Mouse (Mus musculus) embryonic facial prominence, embryonic 13.5 days (tissue): ENCODE measurements at regions not wholly inside any gene's neighbourhood (a gene's known extent, or its start where the extent isn't known, plus 50 kb on each side); places are given as distances from the start of the nearest gene placed in this dataset.

Source experiments
- ATAC-seq: fragments of 200-750 bp; cut with Nextera tagmentation; 2 replicates; pipeline ENCODE4 v1.8.0; 2017; ENCODE audit warnings: low read depth; ENCODE audit not compliant: insufficient number of reproducible peaks, insufficient read depth, low FRiP score, low TSS enrichment
- H3K27ac ChIP-seq: fragments of 300-500 bp; sonication (generic); 2 replicates; pipeline ENCODE4 v1.5.1; 2015; ENCODE audit warnings: moderate library complexity, mild to moderate bottlenecking, inconsistent platforms
- H3K27me3 ChIP-seq: fragments of 300-500 bp; sonication (generic); 2 replicates; pipeline ENCODE4 v1.6.1; 2015; ENCODE audit warnings: mild to moderate bottlenecking, inconsistent platforms
- H3K36me3 ChIP-seq: fragments of 300-500 bp; sonication (generic); 2 replicates; pipeline ENCODE4 v1.6.1; 2015; ENCODE audit warnings: mild to moderate bottlenecking, inconsistent platforms
- H3K4me1 ChIP-seq: fragments of 300-500 bp; sonication (generic); 2 replicates; pipeline ENCODE4 v1.6.1; 2015; ENCODE audit warnings: inconsistent platforms
- H3K4me2 ChIP-seq: fragments of 300-500 bp; sonication (generic); 2 replicates; pipeline ENCODE4 v1.6.1; 2015; ENCODE audit warnings: moderate library complexity, mild to moderate bottlenecking, inconsistent platforms
- H3K4me3 ChIP-seq: fragments of 300-500 bp; sonication (generic); 2 replicates; pipeline ENCODE4 v1.5.1; 2015; ENCODE audit warnings: mild to moderate bottlenecking, inconsistent platforms
- H3K9ac ChIP-seq: fragments of 300-500 bp; sonication (generic); 2 replicates; pipeline ENCODE4 v1.6.1; 2015; ENCODE audit warnings: mild to moderate bottlenecking, inconsistent platforms
- H3K9me3 ChIP-seq: fragments of 300-500 bp; sonication (generic); 2 replicates; pipeline ENCODE4 v1.6.1; 2016; ENCODE audit warnings: inconsistent platforms
- WGBS: fragments of 180-500 bp; shearing (Covaris S2); methylation state at CpG from one replicate; pipeline ENCODE4 v1.1.7; 2015; ENCODE audit warnings: mixed read lengths; 5-methylcytosine and 5-hydroxymethylcytosine counted together

GRCm38 (mm10) chr6:140342881-140343280, 81.0 kb upstream of the Plekha5 start:
- peaks cover 7% of the 10 kb centered on the region for H3K4me1 ChIP-seq
- ATAC-seq, result no peak
- no peak overlapping the region for H3K27ac ChIP-seq
- 0 out of 2 replicates have a peak, but pooled peaks cover 3% of the 10 kb centered on the region for H3K9me3 ChIP-seq
- H3K9ac ChIP-seq, result no peak overlapping the region
- no peak overlapping the region for H3K4me3 ChIP-seq
- H3K4me2 ChIP-seq, result no peak overlapping the region
- H3K27me3 ChIP-seq, result no peaks in the 10 kb centered on the region
- no peaks in the 10 kb centered on the region for H3K36me3 ChIP-seq
- 62% methylated on average over 1 of the region's 1 CpGs for WGBS

DNA sequence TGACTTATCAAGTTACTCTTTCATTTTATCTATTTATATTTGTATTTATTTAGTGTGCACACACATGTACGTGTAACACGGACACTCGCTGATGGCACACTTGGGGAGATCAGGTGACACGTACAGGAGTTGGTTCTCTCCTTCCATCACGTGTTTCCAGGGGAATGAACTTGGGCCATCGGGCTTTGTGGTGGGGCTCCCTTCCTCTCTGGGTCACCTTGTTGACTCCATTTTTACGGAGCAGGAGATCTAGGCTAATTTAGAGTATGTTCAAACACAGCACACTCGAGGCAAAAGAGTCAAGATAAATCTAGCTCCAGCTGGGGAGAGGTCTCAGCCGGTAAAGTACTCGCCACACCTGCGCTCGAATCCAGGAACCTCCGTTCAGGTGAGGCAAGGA, 84.1 kb upstream of the Plekha5 start:
- no peak overlapping the region for H3K4me2 ChIP-seq
- H3K4me3 ChIP-seq, result no peak overlapping the region
- no peaks in the 10 kb centered on the region for H3K36me3 ChIP-seq
- H3K9ac ChIP-seq, result no peak overlapping the region
- H3K27me3 ChIP-seq, result no peaks in the 10 kb centered on the region
- 74% methylated on average over 13 of the region's 13 CpGs for WGBS
- no peak for ATAC-seq
- no peak overlapping the region for H3K27ac ChIP-seq
- H3K4me1 ChIP-seq, result peaks cover 28% of the 10 kb centered on the region
- H3K9me3 ChIP-seq, result no peaks in the 10 kb centered on the region

- no peaks in the 10 kb centered on the region for H3K27me3 ChIP-seq
- H3K36me3 ChIP-seq, result no peaks in the 10 kb centered on the region
- ATAC-seq, result no peak
- no peaks in the 10 kb centered on the region for H3K9me3 ChIP-seq
- H3K9ac ChIP-seq, result no peak overlapping the region
- peaks cover 28% of the 10 kb centered on the region for H3K4me1 ChIP-seq
- 37% methylated on average over 19 of the region's 19 CpGs for WGBS
- no peak overlapping the region for H3K4me3 ChIP-seq
- peak overlapping the region; percentile 45 for H3K4me2 ChIP-seq
- H3K27ac ChIP-seq, result no peak overlapping the region
These were observed 85.7 kb upstream of the Plekha5 start for GRCm38 (mm10) chr6:140337897-140338749.

DNA sequence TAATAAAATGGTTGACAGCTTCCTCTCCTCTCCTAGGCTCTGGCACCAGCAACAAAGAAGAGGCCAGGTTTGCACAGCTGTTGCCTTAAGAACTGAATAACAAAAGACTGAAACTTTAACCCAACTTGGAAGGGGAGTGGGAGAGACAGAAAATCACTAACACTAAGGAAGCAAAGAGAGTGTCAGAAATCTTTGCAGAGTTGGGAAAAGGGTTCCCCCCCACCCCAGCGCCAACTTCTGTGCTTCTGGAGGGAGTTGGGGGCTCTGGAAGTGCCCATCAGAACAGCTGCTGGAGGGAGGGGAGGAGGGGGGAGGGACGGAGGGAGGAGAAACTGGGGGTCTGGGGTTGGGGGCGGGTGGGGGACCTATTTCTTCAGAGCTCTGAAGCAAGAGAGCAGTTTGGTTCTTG, 86.8 kb upstream of the Plekha5 start:
- peaks cover 28% of the 10 kb centered on the region for H3K4me1 ChIP-seq
- no peak overlapping the region for H3K9ac ChIP-seq
- no peaks in the 10 kb centered on the region for H3K9me3 ChIP-seq
- 19% methylated on average over 3 of the region's 3 CpGs for WGBS
- H3K36me3 ChIP-seq, result no peaks in the 10 kb centered on the region
- H3K27ac ChIP-seq, result peak overlapping the region; percentile 81
- no peak for ATAC-seq
- H3K4me2 ChIP-seq, result peak overlapping the region; percentile 45
- H3K27me3 ChIP-seq, result no peaks in the 10 kb centered on the region
- H3K4me3 ChIP-seq, result no peak overlapping the region

DNA sequence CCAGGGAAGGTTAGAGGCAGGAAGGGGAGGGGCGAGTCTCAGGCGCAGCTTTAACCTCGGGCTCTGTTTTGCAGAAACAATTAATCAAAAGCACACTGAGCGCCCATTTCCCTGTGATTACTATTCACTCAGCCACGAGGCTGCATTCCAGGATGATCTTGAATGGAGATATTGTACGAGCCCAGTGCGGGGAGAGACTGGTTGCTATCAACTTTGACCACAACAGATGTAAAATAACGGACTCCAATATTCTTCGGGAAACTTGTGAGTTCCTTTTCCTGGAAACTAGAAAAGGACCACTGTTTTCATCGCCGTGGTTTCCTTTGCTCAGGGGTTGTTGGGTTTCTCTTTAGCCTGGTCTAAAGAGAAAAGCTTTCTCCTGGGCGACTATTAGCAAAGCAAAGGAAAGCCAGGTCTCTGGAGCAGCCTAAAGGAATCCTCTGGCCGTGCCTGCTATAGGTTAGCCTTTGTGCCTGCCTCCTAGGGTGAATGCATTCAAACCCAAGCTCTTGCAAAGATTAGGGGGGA, 87.4 kb upstream of the Plekha5 start:
- peak overlapping the region; percentile 81 for H3K27ac ChIP-seq
- H3K4me2 ChIP-seq, result peak overlapping the region; percentile 45
- no peaks in the 10 kb centered on the region for H3K9me3 ChIP-seq
- WGBS, result 2% methylated on average over 13 of the region's 13 CpGs
- no peaks in the 10 kb centered on the region for H3K27me3 ChIP-seq
- no peak for ATAC-seq
- H3K4me3 ChIP-seq, result peak overlapping the region; percentile 9
- no peaks in the 10 kb centered on the region for H3K36me3 ChIP-seq
- no peak overlapping the region for H3K9ac ChIP-seq
- peaks cover 28% of the 10 kb centered on the region for H3K4me1 ChIP-seq

DNA sequence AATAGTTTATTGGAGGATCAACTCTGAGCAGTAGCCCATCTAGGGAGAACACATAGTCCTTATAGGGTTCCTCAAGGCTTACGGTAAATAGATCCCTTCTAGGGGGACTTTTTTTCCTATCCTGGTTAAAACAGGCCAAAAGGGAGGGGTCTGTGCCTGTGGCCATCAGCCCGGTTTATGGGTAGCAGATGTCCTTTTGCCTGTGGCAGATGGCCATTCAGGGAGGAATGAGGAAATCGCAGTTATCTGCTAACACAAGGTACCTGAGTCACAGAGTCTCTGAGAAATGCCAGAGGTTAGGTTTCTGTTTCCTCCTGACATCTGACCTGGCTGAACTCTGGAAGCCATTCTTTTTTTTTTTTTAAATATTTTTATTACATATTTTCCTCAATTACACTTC, 90.5 kb upstream of the Plekha5 start:
- WGBS, result 33% methylated on average over 3 of the region's 3 CpGs
- ATAC-seq, result no peak

GRCm38 (mm10) chr6:140308641-140309040, 115.2 kb upstream of the Plekha5 start:
- WGBS, result 93% methylated on average over 11 of the region's 11 CpGs
- Histone ChIP-seq H3K27me3 (no peaks in the 10 kb centered on the region), H3K4me3 (no peak overlapping the region), H3K9ac (no peak overlapping the region), H3K27ac (no peak overlapping the region), H3K4me2 (no peak overlapping the region), H3K9me3 (peaks cover 3% of the 10 kb centered on the region; the same call in 1 of the 2 replicates), H3K4me1 (no peaks in the 10 kb centered on the region), H3K36me3 (no peaks in the 10 kb centered on the region)
- no peak for ATAC-seq

More for the DNA sequence above, 90.5 kb upstream of the Plekha5 start:
- Histone ChIP-seq H3K27ac (no peak overlapping the region), H3K4me3 (no peak overlapping the region), H3K9ac (no peak overlapping the region), H3K4me1 (peaks cover 26% of the 10 kb centered on the region), H3K4me2 (no peak overlapping the region), H3K36me3 (no peaks in the 10 kb centered on the region), H3K9me3 (no peaks in the 10 kb centered on the region), H3K27me3 (no peaks in the 10 kb centered on the region)

DNA sequence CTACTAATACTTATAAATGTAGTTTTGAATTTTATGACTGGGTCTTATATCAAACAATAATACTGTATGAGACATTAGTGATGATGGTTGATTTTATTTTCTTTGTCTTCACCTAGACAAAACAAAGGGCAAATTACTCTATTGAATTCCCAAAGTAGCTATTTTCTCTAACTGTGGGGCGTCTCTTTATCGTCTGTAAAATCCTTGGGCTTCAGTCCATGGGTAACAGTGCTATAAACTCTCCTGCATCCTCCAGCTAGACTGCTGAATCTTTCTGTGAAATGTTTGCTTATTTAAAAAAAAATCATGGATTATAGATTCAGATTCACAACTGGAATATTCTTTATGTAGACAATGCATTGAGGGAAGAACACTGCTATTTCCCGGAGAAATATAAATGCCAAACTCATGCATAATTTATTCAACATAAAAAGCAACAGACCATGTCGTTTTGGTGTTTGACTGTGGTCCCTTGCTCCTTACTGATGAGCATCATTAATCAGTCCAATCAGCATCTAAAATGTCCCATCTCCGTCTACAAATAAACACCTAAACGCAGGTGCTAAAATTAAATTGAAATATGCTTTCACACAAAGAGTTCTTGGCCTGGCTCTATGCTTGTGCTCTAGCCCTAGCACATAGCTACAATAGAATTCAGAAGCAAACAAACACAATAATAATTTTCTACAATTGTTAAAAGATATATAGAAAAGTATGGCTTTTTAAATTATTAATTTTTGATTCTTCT, 116.9 kb upstream of the Plekha5 start:
- H3K27me3 ChIP-seq, result no peaks in the 10 kb centered on the region
- H3K27ac ChIP-seq, result no peak overlapping the region
- 84% methylated on average over 6 of the region's 6 CpGs for WGBS
- peaks cover 3% of the 10 kb centered on the region; the same call in 1 of the 2 replicates for H3K9me3 ChIP-seq
- no peak overlapping the region for H3K4me2 ChIP-seq
- no peak overlapping the region for H3K9ac ChIP-seq
- ATAC-seq, result no peak
- H3K4me3 ChIP-seq, result no peak overlapping the region
- no peaks in the 10 kb centered on the region for H3K4me1 ChIP-seq
- no peaks in the 10 kb centered on the region for H3K36me3 ChIP-seq

DNA sequence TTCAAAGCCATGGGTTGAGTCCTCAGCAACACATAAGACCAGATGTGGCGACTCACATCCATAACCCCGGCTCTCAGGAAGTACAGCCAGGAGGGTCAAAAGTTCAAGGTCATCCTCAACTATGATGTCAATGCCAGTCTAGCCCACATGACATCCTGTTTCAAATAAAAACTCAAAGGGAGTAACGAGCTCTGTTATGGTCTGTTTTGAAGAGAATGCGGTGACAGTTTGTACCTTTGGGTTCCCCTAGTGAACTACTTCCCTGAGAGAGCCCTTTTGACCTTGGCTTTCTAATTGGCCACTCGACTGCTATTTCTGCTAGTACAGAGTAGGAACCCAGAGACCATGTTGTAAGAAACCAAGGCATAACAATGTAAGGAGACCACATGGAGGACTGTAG, 119.7 kb upstream of the Plekha5 start:
- no peaks in the 10 kb centered on the region for H3K4me1 ChIP-seq
- H3K4me3 ChIP-seq, result no peak overlapping the region
- no peak overlapping the region for H3K4me2 ChIP-seq
- no peak overlapping the region for H3K27ac ChIP-seq
- no peaks in the 10 kb centered on the region for H3K9me3 ChIP-seq
- H3K36me3 ChIP-seq, result no peaks in the 10 kb centered on the region
- no peaks in the 10 kb centered on the region for H3K27me3 ChIP-seq
- WGBS, result 53% methylated on average over 5 of the region's 5 CpGs
- no peak overlapping the region for H3K9ac ChIP-seq
- ATAC-seq, result 0 out of 2 replicates have a peak, but pooled peaks have one; percentile 52

GRCm38 (mm10) chr6:140300470-140301145, 123.2 kb upstream of the Plekha5 start:
- no peaks in the 10 kb centered on the region for H3K9me3 ChIP-seq
- H3K27me3 ChIP-seq, result no peaks in the 10 kb centered on the region
- H3K4me3 ChIP-seq, result no peak overlapping the region
- no peak for ATAC-seq
- no peaks in the 10 kb centered on the region for H3K36me3 ChIP-seq
- no peak overlapping the region for H3K9ac ChIP-seq
- H3K4me1 ChIP-seq, result no peaks in the 10 kb centered on the region
- 59% methylated on average over 7 of the region's 7 CpGs for whole genome bisulfite sequencing
- no peak overlapping the region for H3K4me2 ChIP-seq
- H3K27ac ChIP-seq, result no peak overlapping the region

DNA sequence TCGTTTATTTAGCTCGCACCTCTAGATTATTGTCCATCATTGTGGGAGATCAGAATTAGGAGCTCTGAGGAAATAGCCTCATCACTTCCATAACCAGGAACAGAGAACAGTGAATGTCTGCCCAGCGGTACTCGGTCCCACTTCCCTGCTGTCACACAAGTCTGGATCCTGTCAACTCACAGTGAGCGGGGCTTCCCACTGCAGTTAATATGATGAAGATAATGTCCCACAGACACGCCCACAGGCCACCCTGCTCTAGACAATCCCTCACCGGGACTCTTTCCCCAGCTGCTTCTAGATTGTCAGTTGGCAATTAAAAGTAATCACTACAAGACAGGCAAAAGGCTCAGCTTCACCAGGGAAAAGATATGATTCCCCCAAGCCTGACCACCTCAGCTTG, 124.2 kb upstream of the Plekha5 start:
- H3K27me3 ChIP-seq, result no peaks in the 10 kb centered on the region
- no peak overlapping the region for H3K9ac ChIP-seq
- H3K36me3 ChIP-seq, result no peaks in the 10 kb centered on the region
- no peak overlapping the region for H3K4me3 ChIP-seq
- H3K9me3 ChIP-seq, result no peaks in the 10 kb centered on the region
- no peak overlapping the region for H3K27ac ChIP-seq
- no peak overlapping the region for H3K4me2 ChIP-seq
- H3K4me1 ChIP-seq, result no peaks in the 10 kb centered on the region
- WGBS, result 50% methylated on average over 7 of the region's 7 CpGs
- ATAC-seq, result no peak
